Mouse (Mus musculus): ENCODE results near the gene Bcr. TPM values are rescaled to one million over a fixed set of nuclear protein-coding genes. Genes with fewer than 3 reads are reported as not detected.

The Bcr gene
- polyA plus RNA-seq, 1 experiment from 2014 or later = 1.3 TPM

DNA sequence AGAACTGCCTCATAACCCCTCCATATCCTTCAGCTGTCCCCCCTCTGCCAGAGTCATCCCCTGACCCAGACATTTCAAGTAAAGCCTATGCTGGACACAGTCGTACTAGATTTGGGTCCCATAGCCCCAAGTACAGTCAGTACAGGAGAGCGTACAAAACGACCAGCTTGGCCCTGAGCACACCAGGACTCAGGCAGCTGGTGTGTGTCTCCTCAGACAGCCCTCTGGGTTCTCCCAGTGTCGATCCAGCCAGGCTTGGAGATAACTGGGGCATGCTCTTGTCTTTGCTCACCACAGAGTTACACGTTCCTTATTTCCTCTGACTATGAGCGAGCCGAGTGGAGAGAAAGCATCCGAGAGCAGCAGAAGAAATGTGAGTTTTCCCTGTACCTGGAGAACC, 97.3 kb downstream of the Bcr start:
- Histone ChIP-seq H3K9me3 (replicated peaks) (no peaks in the 10 kb centered on the region), H3K4me1 (replicated peaks) (no peaks in the 10 kb centered on the region), H3K9ac (no peak overlapping the region), H3K27ac (replicated peaks) (no peak overlapping the region), H3K36me3 (replicated peaks) (peaks cover 26% of the 10 kb centered on the region), H3K27me3 (no peaks in the 10 kb centered on the region), H3K4me3 (replicated peaks) (no peak overlapping the region), H3K4me2 (no peak overlapping the region)
- 69% methylated on average over 8 of the region's 8 CpGs for WGBS (ENCODE audit: insufficient replicate concordance)
- ATAC-seq (ENCODE audit: insufficient read depth) = no peak

DNA sequence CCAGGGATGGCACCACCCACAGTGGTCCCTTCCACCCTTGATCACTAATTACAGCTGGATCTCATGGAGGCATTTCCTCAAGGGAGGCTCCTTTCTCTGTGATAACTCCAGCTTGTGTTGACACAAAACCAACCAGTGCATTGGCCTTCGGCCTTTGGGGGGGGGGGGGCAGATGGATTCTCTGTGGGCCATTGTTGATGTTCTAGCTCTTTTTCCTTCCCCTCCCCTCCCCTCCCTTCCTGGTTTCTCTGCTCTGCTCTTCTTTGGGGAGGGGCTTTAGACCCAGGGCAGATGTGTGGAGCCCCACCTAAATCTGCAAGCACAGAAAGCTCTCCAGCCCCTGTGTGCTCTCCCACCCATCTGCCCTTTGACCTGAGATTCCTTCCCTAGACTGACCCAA, 98.0 kb downstream of the Bcr start:
- Histone ChIP-seq H3K36me3 (replicated peaks) (peaks cover 32% of the 10 kb centered on the region), H3K4me1 (replicated peaks) (no peaks in the 10 kb centered on the region), H3K27ac (replicated peaks) (no peak overlapping the region), H3K4me2 (no peak overlapping the region), H3K4me3 (replicated peaks) (no peak overlapping the region), H3K9me3 (replicated peaks) (no peaks in the 10 kb centered on the region), H3K27me3 (no peaks in the 10 kb centered on the region), H3K9ac (no peak overlapping the region)
- WGBS (ENCODE audit: insufficient replicate concordance) = 81% methylated on average over 1 of the region's 1 CpGs
- ATAC-seq (ENCODE audit: insufficient read depth) = no peak

DNA sequence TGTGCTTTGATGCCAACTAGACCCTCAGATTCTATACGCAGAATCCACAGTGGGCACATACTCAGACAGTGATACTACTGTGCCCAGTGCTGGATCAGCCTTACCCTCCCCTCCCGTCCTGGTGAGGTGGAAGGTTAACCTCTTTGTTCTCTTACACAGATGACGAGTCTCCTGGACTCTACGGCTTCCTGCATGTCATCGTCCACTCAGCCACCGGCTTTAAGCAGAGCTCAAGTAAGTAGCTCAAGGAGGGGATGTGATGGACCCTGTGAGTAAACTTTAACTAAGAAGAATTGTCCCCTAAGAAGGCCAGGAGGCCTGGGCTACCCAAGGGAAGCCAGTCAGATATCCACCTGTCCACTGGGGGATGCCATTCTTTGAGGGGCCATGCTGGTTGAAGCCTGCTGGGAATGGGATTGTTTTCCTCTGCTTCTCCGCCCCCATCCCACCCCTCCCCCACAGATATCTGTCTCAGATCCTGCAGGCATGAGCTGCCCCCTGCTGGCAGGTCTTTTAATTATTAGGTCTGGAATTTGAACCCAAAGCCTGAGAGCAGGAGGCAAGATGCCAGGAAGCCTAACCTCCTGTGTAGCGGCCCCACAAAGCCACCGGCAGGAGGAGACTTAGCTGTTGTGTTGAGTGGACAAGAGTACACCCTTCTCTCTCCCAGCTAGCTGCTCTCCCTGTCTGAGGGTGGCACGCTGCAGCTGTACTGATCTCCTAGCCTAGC, 99.9 kb downstream of the Bcr start:
- Histone ChIP-seq H3K4me2 (no peak overlapping the region), H3K4me1 (replicated peaks) (no peaks in the 10 kb centered on the region), H3K9me3 (replicated peaks) (no peaks in the 10 kb centered on the region), H3K4me3 (replicated peaks) (no peak overlapping the region), H3K9ac (no peak overlapping the region), H3K36me3 (replicated peaks) (peaks cover 34% of the 10 kb centered on the region), H3K27ac (replicated peaks) (no peak overlapping the region), H3K27me3 (no peaks in the 10 kb centered on the region)
- 71% methylated on average over 10 of the region's 10 CpGs for WGBS (ENCODE audit: insufficient replicate concordance)
- ATAC-seq (ENCODE audit: insufficient read depth) = no peak

DNA sequence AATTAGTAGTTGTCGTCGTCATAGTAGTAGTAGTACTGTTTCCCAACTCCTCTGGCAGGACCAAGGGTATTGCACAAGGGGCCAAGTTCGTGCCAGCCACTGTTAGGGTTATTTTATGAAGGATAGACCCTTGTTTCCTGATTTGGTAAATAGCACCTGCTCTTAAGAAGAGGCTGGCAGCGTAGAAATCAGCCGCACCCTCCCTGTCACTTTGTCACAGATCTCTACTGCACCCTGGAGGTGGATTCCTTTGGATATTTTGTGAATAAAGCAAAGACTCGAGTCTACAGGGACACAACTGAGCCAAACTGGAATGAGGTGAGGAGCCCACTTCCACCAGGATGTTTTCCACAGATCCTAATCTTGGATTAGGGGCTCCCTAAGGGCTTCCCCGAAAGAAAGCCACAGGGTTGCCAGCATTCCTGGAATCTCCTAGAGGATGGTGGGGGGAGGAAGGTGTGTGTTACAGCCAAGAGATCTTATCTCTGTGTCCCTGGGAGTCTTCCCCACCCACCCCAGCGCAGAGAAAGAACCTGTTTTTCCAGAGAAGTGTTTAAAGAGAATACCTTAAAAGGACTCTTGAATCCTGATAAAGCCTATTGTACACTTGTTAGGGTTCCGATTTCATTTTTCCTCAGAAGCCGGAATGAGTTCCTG, 105.6 kb downstream of the Bcr start:
- no peaks in the 10 kb centered on the region for H3K9me3 ChIP-seq (replicated peaks)
- no peaks in the 10 kb centered on the region for H3K27me3 ChIP-seq
- no peak overlapping the region for H3K27ac ChIP-seq (replicated peaks)
- H3K36me3 ChIP-seq (replicated peaks) = peaks cover 25% of the 10 kb centered on the region
- H3K4me3 ChIP-seq (replicated peaks) = no peak overlapping the region
- ATAC-seq (ENCODE audit: insufficient read depth) = no peak
- 59% methylated on average over 10 of the region's 10 CpGs for WGBS (ENCODE audit: insufficient replicate concordance)
- H3K4me1 ChIP-seq (replicated peaks) = no peaks in the 10 kb centered on the region
- no peak overlapping the region for H3K4me2 ChIP-seq
- H3K9ac ChIP-seq = no peak overlapping the region

DNA sequence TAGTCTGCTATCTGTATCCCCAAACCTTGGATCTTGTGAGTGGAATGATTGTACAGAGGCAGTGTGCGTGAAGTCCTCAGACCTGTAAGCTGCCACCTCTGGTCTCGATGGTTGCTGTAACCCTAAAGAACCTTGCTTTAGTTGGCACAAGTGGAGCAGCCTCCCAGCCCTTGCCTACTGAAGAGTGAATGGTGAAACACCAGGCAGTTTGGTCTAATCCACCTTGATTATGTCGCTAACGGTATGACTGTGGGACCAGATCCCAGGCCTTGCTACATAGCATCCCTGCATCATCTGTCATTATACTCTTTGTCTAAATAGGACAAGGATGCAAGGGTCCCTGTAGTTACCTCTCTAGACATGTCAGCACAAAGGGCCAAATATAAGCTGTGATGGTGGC, 106.2 kb downstream of the Bcr start:
- Histone ChIP-seq H3K9me3 (replicated peaks) (no peaks in the 10 kb centered on the region), H3K4me3 (replicated peaks) (no peak overlapping the region), H3K27ac (replicated peaks) (no peak overlapping the region), H3K9ac (no peak overlapping the region), H3K4me1 (replicated peaks) (no peaks in the 10 kb centered on the region), H3K4me2 (no peak overlapping the region), H3K36me3 (replicated peaks) (peaks cover 22% of the 10 kb centered on the region), H3K27me3 (no peaks in the 10 kb centered on the region)
- 75% methylated on average over 4 of the region's 4 CpGs for WGBS (ENCODE audit: insufficient replicate concordance)
- ATAC-seq (ENCODE audit: insufficient read depth) = no peak

DNA sequence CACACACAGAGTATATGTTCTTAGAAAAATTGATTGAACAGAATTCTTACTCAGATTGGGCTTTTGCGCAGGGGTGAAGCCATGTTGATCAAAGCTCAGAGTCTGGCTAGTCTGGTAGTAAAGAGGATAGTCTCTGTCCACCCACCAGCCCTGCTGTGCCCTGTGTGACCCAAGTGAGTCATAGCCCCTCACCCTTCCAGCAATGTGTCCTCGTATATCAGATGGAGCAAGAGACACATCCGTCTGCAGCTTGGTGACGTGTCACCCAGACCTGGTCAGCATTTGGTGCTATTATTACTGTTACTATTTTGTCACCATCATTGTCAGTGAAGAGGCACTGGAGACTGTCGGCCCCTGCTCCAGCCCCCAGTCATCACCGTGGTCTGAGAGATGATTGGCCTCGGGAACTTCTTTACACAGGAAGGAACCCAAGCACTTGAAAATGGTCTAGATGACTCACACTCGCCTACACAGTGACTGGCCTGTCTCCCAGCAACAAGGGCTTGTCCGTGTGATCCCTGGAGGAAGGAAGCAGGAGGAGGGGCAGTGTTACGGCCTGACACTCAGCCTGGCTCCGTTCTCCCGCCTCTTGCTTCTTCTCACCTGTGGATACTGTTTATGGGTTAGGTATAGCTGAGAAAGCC, 109.9 kb downstream of the Bcr start:
- Histone ChIP-seq H3K27ac (replicated peaks) (no peak overlapping the region), H3K9ac (no peak overlapping the region), H3K4me3 (replicated peaks) (no peak overlapping the region), H3K4me1 (replicated peaks) (no peaks in the 10 kb centered on the region), H3K36me3 (replicated peaks) (no peaks in the 10 kb centered on the region), H3K4me2 (no peak overlapping the region), H3K27me3 (no peaks in the 10 kb centered on the region), H3K9me3 (replicated peaks) (no peaks in the 10 kb centered on the region)
- ATAC-seq (ENCODE audit: insufficient read depth) = peak; percentile 56; the same call in 1 of the 2 replicates
- 43% methylated on average over 12 of the region's 12 CpGs for WGBS (ENCODE audit: insufficient replicate concordance)

DNA sequence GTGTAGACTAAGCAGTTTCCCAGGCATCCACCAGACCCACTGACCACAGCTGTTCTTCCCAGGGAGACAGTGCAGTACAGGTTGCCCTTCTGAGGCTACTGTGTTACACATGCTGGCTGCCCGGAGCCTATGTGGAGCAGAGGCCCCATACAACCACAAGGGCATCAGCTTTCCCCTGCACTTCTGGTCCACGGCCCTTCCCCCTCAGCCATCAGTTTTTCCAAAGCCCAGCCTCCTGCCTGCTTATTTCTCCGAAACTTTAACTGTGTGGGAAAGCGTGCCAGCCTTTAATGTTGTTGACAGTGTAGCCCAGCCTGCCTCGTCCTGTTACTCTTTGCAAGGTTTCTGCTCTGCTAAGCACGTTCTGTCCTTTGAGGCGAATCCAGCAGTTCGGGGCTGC, 112.7 kb downstream of the Bcr start:
- Histone ChIP-seq H3K4me1 (replicated peaks) (peaks cover 6% of the 10 kb centered on the region; the same call in 1 of the 2 replicates), H3K9me3 (replicated peaks) (no peaks in the 10 kb centered on the region), H3K4me3 (replicated peaks) (no peak overlapping the region), H3K36me3 (replicated peaks) (peaks cover 11% of the 10 kb centered on the region), H3K27me3 (no peaks in the 10 kb centered on the region), H3K27ac (replicated peaks) (no peak overlapping the region), H3K4me2 (no peak overlapping the region), H3K9ac (no peak overlapping the region)
- no peak for ATAC-seq (ENCODE audit: insufficient read depth)
- 64% methylated on average over 8 of the region's 8 CpGs for WGBS (ENCODE audit: insufficient replicate concordance)

DNA sequence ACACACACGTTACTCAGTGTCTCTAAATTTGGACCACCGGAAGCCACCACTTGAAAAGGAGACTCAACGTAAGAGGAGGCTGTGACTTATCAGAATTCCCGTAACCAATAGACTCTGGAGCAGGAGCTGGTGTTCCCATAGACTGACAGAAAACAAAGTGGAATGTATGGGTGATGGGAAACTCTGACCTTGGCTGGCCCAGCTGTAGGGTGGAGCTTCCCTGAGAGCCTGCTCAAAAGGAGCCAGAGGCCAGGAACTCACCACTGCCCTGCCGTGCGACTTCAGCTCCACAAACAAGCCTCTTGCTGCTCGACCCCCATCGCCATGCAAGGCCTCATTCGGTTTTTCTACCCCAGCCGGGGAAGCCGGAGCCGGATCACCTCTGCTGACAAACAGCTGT, 113.3 kb downstream of the Bcr start:
- ATAC-seq (ENCODE audit: insufficient read depth) = no peak
- Histone ChIP-seq H3K9ac (no peak overlapping the region), H3K4me2 (no peak overlapping the region), H3K36me3 (replicated peaks) (peaks cover 18% of the 10 kb centered on the region), H3K27ac (replicated peaks) (no peak overlapping the region), H3K9me3 (replicated peaks) (no peaks in the 10 kb centered on the region), H3K4me3 (replicated peaks) (no peak overlapping the region), H3K27me3 (no peaks in the 10 kb centered on the region), H3K4me1 (replicated peaks) (peaks cover 6% of the 10 kb centered on the region; the same call in 1 of the 2 replicates)
- 78% methylated on average over 12 of the region's 12 CpGs for WGBS (ENCODE audit: insufficient replicate concordance)

DNA sequence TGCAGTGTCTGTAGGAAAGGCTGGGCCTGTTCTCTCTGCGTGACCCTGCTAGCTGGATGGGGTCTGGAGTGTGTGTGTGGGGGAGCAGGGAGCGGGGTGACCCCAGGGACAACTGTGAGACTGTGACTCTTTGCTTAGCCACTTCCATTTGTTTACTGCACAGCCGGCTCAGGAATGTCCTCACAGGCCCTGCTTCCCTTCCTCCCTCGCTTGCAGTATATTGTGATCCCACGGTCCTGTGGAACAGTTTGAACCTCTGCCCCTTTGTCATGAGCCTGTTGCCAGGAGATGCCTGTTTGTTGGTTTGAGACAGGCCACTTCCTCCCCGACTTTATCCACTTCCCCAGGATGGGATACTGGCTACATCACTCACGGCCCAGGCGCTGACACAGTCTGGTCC, 116.1 kb downstream of the Bcr start:
- ATAC-seq (ENCODE audit: insufficient read depth) = peak; percentile 18; the same call in 1 of the 2 replicates
- WGBS (ENCODE audit: insufficient replicate concordance) = 61% methylated on average over 8 of the region's 8 CpGs
- no peak overlapping the region for H3K4me3 ChIP-seq (replicated peaks)
- H3K4me1 ChIP-seq (replicated peaks) = peaks cover 6% of the 10 kb centered on the region; the same call in 1 of the 2 replicates
- H3K36me3 ChIP-seq (replicated peaks) = peaks cover 36% of the 10 kb centered on the region
- H3K9ac ChIP-seq = no peak overlapping the region
- no peaks in the 10 kb centered on the region for H3K9me3 ChIP-seq (replicated peaks)
- H3K27me3 ChIP-seq = no peaks in the 10 kb centered on the region
- no peak overlapping the region for H3K4me2 ChIP-seq
- H3K27ac ChIP-seq (replicated peaks) = no peak overlapping the region

DNA sequence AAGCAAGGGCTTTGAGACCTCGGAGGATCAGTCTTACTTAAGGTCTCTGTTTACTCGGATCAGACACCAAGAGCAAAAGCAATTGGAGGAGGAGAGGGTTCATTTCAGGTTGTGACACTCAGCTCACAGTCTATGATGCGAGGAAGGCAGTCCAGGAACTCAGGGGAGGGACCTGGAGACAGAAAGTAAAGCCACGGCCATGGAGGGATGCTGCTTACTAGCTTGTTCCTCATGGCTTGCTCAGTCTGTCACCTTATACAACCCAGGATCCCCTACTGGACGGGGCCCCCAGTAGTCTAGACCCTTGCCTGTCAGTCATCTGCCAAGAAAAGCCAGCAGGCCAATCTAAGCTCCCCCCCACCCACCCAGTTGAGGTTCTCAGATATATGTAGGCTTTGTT, 118.5 kb downstream of the Bcr start:
- no peak overlapping the region for H3K4me3 ChIP-seq (replicated peaks)
- no peaks in the 10 kb centered on the region for H3K27me3 ChIP-seq
- no peak overlapping the region for H3K4me2 ChIP-seq
- peaks cover 44% of the 10 kb centered on the region for H3K36me3 ChIP-seq (replicated peaks)
- no peak overlapping the region for H3K27ac ChIP-seq (replicated peaks)
- peaks cover 6% of the 10 kb centered on the region; the same call in 1 of the 2 replicates for H3K4me1 ChIP-seq (replicated peaks)
- no peak overlapping the region for H3K9ac ChIP-seq
- WGBS (ENCODE audit: insufficient replicate concordance) = 58% methylated on average over 5 of the region's 5 CpGs
- no peaks in the 10 kb centered on the region for H3K9me3 ChIP-seq (replicated peaks)
- no peak for ATAC-seq (ENCODE audit: insufficient read depth)

DNA sequence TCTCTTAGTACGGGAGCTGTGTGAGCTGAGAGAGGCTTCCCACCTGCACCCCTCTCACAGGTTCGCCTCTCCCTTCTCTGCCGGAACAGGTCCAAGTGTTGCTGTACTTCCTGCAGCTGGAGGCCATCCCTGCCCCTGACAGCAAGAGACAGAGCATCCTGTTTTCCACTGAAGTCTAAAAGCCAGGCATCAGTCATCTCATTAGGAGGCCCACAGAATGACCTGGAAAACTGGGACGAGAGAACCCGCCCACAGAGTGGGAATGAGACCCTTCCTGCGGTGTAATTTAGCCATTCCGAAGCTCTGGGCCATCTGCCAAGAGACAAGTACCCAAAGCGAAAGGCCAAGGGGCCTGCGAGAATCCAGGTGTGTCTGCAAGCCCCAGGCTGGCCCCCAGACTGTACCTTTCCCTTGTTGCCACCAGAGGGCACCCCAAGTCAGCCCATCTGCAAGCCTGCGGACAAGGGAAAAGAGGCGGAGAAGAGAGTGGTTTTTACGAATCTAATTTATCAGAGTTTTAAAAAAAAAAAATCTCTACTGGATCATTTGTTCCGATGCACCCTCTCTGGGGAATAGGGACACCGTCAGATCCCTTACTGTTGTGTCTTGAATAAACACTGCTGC, 121.9 kb downstream of the Bcr start:
- no peak overlapping the region for H3K9ac ChIP-seq
- WGBS (ENCODE audit: insufficient replicate concordance) = 46% methylated on average over 14 of the region's 14 CpGs
- no peaks in the 10 kb centered on the region for H3K9me3 ChIP-seq (replicated peaks)
- H3K4me1 ChIP-seq (replicated peaks) = no peaks in the 10 kb centered on the region
- no peaks in the 10 kb centered on the region for H3K27me3 ChIP-seq
- no peak overlapping the region for H3K4me3 ChIP-seq (replicated peaks)
- no peak for ATAC-seq (ENCODE audit: insufficient read depth)
- H3K4me2 ChIP-seq = no peak overlapping the region
- no peak overlapping the region for H3K27ac ChIP-seq (replicated peaks)
- peaks cover 41% of the 10 kb centered on the region for H3K36me3 ChIP-seq (replicated peaks)

Measured in liver, embryonic 15.5 days (tissue).